Mouse (Mus musculus) left cerebral cortex, adult 8-10 months (tissue): ENCODE data around the gene Cemip. TPM values are rescaled to one million over a fixed set of nuclear protein-coding genes. Genes with fewer than 3 reads are reported as not detected.
"Not testable (repeated sequence)": the region's sequence is repeated elsewhere in the genome, so short reads cannot be mapped to it uniquely, and the experiment has no call there.

Experiments used
- DNase-seq, 2 experiments: peaks; one replicate each; pipeline ENCODE4 v3.0.0; 2022; ENCODE audit warnings: low spot score in 2 of 2
- total RNA-seq, 4 experiments: library from RNA; stranded (reverse); gene quantifications; 2 replicates each; pipeline ENCODE4 v1.2.4; 2022

Cemip gene
- total RNA-seq = 10 to 100 TPM; 10.5 to 12.3 (median 11.4) TPM

GRCm38 (mm10) chr7:84086039-84086829 is at the start of gene Cemip:
Cemip (minus strand) TSS chr7:84086502.
- DNase-seq = peak; percentile 65 to 75

- DNase-seq = no peak
These were observed 46.4 kb upstream of the Cemip start for GRCm38 (mm10) chr7:84132704-84133103.

- no peak for DNase-seq
These were observed 45.4 kb upstream of the Cemip start for GRCm38 (mm10) chr7:84131736-84132135.

GRCm38 (mm10) chr7:84128661-84129060 is 42.4 kb upstream of the Cemip start:
- DNase-seq = no peak

- DNase-seq = no peak
These were observed 39.4 kb upstream of the Cemip start for GRCm38 (mm10) chr7:84125730-84126129.

GRCm38 (mm10) chr7:84123651-84124050 is 37.3 kb upstream of the Cemip start:
- DNase-seq = not testable (repeated sequence)

- DNase-seq = no peak
These were observed 35.5 kb upstream of the Cemip start for GRCm38 (mm10) chr7:84121778-84122177.

- DNase-seq = no peak
These were observed 33.9 kb upstream of the Cemip start for GRCm38 (mm10) chr7:84120142-84120760.

- no peak for DNase-seq
These were observed 33.2 kb upstream of the Cemip start for GRCm38 (mm10) chr7:84119216-84120105.

GRCm38 (mm10) chr7:84117543-84118122 is 31.3 kb upstream of the Cemip start:
- no peak for DNase-seq

GRCm38 (mm10) chr7:84116621-84117542 is 30.6 kb upstream of the Cemip start:
- no peak for DNase-seq

GRCm38 (mm10) chr7:84115385-84115784 is 29.1 kb upstream of the Cemip start:
- no peak for DNase-seq

- DNase-seq = no peak
These were observed 28.5 kb upstream of the Cemip start for GRCm38 (mm10) chr7:84114775-84115174.

- DNase-seq = no peak
These were observed 26.7 kb upstream of the Cemip start for GRCm38 (mm10) chr7:84113035-84113390.

GRCm38 (mm10) chr7:84112351-84113034 is 26.2 kb upstream of the Cemip start:
- DNase-seq = no peak

- no peak for DNase-seq
These were observed 25.5 kb upstream of the Cemip start for GRCm38 (mm10) chr7:84111716-84112350.

GRCm38 (mm10) chr7:84106942-84107341 is 20.6 kb upstream of the Cemip start:
- no peak for DNase-seq

GRCm38 (mm10) chr7:84102589-84102988 is 16.3 kb upstream of the Cemip start:
- DNase-seq = no peak

GRCm38 (mm10) chr7:84100672-84101071 is 14.4 kb upstream of the Cemip start:
- DNase-seq = no peak
